Mouse (Mus musculus) cerebellum, adult 9-11 months (tissue): ENCODE measurements at regions not wholly inside any gene's neighbourhood (a gene's known extent, or its start where the extent isn't known, plus 50 kb on each side); places are given as distances from the start of the nearest gene placed in this dataset.

Experiments
- DNase-seq: peaks from one replicate; pipeline ENCODE4 v3.0.0; 2022

DNA sequence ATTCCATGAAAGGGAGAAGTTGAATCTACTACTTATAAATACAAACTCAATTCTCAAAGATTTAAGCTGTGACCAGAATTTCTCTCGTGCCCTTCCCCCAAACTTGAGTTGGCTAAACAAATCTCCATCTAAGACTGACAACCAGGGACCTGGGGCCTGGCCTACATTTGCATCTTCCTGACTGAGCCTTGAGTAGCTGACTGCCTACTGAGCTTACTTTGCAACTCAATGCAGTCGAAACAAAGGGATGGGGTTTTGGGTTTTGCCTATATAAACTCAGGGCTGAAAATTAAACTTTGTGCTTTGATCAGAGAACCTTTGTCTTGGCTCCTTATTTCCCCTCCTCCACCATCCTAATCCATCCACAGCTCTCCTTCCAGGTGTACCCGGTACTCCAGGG, 205.9 kb downstream of the Dusp6 start:
- no peak for DNase-seq

DNA sequence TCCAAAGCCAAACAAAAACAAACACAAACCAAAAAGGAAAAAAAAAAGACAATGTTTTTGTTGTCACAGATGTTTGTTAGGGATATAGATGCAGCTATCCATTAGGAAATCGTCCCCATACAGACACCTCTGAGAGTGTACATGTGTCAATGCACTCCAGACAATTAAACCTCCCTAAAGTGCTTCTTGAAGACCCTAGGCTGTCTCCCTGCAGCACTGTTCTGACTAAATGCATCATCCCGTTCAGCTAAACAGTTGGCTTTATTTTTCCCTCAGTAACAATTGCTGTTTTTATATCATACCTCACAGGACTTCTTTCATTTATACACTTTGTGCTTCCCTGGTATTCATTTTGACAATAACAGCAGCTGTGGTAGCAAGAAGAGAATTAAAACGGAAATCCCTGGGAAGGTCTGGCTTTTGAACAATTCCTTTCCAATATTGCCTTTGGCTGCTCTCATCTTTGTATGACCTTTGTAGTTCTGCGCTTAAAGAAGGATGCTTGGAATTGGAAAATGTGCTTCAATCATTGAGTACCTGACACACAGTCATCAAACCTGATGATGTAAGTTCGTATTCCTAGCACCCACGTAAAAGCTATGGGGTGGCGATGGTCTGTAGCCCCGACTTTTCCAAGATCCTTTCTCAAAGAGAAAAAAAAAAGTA, 208.9 kb downstream of the Dusp6 start:
- no peak for DNase-seq

- no peak for DNase-seq
These were observed 209.8 kb downstream of the Dusp6 start for GRCm38 (mm10) chr10:99472806-99473205.

DNA sequence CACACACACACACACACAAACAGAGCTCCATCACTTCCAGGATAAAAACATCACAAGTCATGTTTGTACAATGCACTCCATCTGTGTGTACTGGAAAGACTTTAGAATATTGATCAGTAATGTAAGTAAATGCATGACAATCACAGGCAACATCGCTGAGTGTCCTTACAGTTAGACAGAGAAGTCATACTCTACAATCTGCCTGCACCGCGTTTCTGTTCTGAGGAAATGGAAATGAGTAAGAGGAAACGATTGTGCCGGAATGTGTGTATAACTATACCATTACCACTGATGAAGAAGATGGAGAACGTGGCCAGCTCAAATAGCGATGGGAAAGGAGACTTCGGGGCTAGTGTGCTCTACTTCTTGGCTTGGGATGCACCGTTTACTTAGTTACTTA, 210.7 kb downstream of the Dusp6 start:
- no peak for DNase-seq

- DNase-seq = no peak
These were observed 211.5 kb downstream of the Dusp6 start for GRCm38 (mm10) chr10:99474546-99474945.

- no peak for DNase-seq
These were observed 213.2 kb downstream of the Dusp6 start for GRCm38 (mm10) chr10:99476214-99476613.

DNA sequence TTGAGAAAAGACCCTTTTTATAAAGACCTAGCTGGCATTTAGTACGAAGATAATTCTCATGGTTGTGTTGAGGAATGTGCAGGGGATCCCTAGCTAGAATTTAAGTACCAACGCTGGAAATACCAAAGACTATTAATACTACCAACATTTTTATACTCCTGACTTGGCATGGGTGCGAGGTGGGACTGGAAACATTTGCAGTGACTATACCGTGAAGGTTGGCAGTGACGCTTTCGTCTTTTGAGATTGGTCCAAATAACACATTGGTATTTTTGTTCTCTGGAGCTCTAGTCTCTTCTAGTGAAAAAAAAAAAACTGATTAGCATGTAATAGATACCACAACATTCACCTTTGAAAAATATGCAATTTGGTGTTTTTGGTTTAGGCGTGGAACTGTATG, 213.7 kb downstream of the Dusp6 start:
- no peak for DNase-seq

- no peak for DNase-seq
These were observed 217.5 kb downstream of the Dusp6 start for GRCm38 (mm10) chr10:99480573-99480972.

GRCm38 (mm10) chr10:99482009-99482408, 219.0 kb downstream of the Dusp6 start:
- DNase-seq = no peak

DNA sequence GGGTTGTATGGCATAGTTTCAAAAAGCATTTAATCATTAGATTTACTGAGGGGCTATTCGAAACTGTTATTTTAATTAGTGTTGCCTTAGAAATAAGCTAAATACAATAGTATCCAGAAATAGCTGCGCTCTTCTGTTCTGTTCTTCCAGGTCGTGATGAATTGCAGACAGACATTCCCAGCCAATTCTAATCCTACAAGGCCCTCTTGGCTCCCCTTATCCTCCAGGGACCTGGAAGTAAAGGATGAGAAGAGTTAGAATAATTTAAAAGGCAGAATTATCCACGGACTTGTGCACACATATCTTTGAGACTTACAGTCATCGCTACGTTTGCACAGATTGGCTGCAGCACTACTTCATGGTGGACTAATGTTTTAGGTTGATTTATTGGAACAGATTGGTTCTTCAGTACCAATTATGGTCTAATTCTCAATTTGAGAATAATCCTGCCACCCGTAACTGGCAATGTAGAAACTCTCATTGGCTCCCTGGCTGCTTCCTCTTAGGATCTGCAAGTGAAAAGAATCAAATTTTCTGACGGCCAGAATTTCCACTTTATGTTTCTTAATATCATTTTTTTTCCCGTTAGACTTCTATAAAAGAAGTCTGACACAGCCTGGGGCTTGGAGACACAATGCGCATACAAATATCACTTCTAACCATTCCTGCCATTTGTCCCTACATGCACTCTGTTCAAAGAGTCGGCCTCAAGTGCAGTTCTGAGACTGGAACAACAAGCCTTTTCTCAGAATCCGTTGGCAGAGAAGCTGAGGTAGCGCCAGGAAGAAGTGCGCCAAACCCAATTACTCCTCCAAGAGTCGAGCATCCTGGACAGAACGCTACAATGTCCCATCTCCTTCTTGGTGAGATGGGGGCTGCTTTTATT, 225.4 kb downstream of the Dusp6 start:
- DNase-seq = peak; percentile 6

DNA sequence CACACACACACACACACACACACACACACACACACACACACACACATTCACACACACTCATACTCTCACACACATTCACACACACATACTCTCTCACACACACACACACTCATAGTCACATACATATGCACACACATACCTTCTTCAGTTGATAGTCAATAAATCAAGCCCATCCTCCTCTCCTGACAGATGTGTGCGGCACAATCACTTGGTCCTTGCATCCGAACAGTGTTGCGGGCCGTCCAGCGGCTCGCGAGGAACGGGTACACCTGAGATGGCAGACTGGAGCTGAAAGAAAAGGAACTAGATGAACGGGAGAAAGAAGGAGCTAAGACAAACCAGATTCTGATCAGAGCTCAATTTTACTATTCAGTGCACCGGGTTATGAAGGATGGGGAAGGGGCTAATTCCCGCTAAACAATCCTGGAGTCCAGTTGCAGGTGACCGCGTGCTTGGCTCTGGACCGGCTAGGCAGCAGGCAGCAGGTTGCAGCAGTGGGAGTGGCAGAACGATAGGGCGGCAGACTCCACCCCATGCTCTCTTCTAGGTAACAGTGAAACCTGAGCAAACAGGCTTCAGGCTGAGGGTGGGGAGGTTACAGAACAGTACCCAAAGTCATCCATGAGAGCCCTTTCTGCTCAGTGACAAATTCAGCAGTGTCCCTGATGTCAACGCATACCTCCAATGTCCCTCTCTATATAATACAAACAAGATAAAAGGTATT, 247.8 kb downstream of the Csl start:
- no peak for DNase-seq

- DNase-seq = no peak
These were observed 241.5 kb downstream of the Csl start for GRCm38 (mm10) chr10:99517944-99518343.

GRCm38 (mm10) chr10:99519479-99519878, 240.0 kb downstream of the Csl start:
- no peak for DNase-seq

DNA sequence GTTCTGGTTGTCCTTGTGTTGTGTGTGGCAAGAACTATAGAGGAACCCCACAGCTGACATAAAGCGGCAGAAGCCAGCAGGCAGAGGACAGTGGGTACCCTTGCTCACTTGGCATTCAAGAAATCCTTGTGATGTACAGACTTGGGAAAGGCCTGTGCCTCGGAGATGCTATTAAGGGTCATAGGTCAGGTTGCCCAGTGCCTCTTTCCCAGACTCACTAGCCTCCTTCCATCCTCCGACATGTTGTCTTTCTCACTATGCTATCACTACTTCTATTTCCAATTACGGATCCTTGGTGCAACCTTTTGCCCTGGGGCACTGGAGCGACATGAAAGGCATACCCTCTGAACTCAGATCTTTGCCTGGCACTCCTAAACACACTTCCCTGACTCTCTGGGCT, 235.6 kb downstream of the Csl start:
- no peak for DNase-seq

DNA sequence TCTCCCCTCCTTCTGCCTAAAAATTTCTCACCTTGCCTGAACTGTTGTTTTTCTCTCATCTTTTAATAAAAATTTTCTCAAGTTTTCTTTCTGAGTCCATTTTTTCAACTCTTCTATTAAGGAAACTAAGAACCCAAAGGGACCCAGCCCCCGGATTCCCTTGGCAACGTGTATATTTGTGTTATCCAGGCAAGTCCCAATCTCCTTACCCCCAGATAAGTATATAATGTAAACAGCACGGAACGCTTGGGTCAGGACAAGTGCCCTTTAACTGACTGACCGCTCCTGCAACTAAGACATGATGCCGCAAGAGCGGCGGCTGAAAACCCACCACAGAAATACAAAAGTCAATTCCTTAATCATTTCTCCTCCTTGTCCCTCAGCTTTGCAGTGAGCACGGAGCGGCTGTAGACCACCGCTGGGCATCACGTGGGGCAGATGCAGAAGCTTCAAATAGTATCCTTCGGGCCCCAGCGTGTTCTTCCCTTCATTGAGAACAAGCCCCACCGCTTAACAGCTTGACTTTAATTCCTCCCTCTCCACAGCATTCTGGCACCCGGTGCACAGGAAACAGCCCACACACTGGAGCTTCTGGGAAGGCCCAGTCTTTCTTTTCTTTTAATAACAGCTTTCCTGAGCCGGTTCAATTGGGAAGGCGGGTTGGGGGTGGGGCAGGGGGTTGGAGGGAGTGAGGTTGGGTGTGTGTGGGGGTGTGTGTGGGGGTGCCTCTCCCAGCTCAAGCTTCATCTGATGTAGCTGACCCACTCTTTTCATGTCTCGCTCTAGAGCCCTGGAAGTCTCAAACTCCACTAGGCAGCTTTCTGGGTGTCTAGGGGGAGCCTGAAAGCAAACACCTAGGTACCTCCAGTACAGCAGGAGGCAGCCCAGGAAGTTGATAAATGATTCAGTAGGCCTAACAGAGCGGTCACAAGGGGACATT, 234.9 kb downstream of the Csl start:
- DNase-seq = no peak

- DNase-seq = no peak
These were observed 233.3 kb downstream of the Csl start for GRCm38 (mm10) chr10:99526148-99526547.

GRCm38 (mm10) chr10:99526561-99526960, 232.9 kb downstream of the Csl start:
- DNase-seq = no peak

- DNase-seq = no peak
These were observed 228.4 kb downstream of the Csl start for GRCm38 (mm10) chr10:99531104-99531503.

GRCm38 (mm10) chr10:99531556-99531955, 227.9 kb downstream of the Csl start:
- DNase-seq = no peak

- DNase-seq = no peak
These were observed 227.5 kb downstream of the Csl start for GRCm38 (mm10) chr10:99531992-99532391.

DNA sequence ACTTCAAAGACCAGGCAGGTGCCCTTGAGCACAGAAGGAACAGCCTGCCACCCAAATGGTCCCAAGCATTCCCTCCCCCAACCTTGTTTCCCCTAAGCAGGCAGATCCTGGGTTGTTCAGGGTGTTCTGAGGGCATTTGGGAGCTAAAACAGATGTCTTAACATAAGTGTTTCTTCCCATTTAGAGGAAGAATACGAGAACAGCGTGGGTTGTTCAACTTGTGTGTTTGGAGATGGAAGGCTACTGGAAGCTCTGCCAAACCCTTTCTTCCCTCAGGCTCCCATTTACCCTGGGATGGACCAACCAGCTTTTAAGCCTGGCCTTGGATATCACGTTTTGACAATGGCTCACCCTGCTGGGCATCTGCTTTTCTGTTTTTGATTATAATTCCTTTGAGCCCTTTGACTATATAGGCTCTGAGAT, 226.8 kb downstream of the Csl start:
- no peak for DNase-seq

- DNase-seq = no peak
These were observed 226.0 kb downstream of the Csl start for GRCm38 (mm10) chr10:99533468-99533867.

DNA sequence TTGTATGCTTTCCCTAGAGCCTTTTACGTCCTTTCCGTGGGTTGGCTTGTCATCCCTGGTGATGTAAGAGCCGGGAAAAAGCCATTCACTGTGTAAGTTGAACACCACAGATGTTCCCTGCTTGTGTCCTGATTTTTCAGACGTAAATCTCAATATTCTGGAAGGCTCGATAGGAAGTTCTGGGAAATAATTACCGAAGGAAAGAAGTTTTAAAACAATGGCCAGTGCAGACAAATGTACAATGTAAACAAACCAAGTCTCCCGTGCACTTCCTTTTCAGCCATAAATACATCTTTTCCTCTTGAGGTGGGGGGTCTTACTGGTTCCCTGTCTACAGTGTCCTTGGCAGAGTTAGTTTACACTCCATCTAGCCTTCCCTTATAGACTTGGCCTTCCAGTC, 225.2 kb downstream of the Csl start:
- no peak for DNase-seq
